Mouse (Mus musculus): Measurements from ENCODE around the gene Homer1. TPM values are rescaled to one million over a fixed set of nuclear protein-coding genes. Genes with fewer than 3 reads are reported as not detected.

Homer1 gene
- polyA plus RNA-seq, 1 experiment from 2014 or later = 3.0 TPM

DNA sequence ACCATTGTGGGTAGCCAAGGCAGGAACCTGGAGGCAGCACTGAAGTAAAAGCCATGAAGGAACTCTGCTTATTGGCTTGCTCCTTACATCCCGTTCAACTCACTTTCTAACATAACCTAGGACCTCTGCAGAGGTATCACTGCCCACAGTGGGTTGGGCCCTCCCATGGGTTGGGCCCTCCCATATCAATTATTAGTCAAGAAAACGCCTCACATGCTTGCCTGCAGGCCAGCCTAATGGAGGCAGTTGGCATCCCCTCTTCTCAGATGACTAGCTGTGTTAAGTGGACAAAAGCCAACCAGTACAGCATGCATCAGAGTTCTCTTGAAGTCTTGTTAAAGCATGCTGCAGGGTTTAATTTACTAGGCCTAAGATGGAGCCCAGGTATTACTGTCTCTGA, 52.6 kb downstream of the Homer1 start:
- no peak for ATAC-seq (ENCODE audit: insufficient read depth, low FRiP score)
- WGBS = 68% methylated on average over 2 of the region's 2 CpGs
- H3K9ac ChIP-seq (ENCODE audit: low read length) = no peak overlapping the region
- H3K27ac ChIP-seq (ENCODE audit: low read length) = no peak overlapping the region
- H3K4me2 ChIP-seq (ENCODE audit: low read depth, low read length) = no peak overlapping the region
- no peaks in the 10 kb centered on the region for H3K36me3 ChIP-seq (ENCODE audit: control insufficient read depth, insufficient read depth, low read length)
- H3K9me3 ChIP-seq (replicated peaks; ENCODE audit: control insufficient read depth, low read length) = no peaks in the 10 kb centered on the region
- no peaks in the 10 kb centered on the region for H3K4me1 ChIP-seq (ENCODE audit: control insufficient read depth, insufficient read depth, low read length)
- no peaks in the 10 kb centered on the region for H3K27me3 ChIP-seq (ENCODE audit: control insufficient read depth, insufficient read depth, low read length)
- H3K4me3 ChIP-seq (replicated peaks; ENCODE audit: low read length) = no peak overlapping the region

DNA sequence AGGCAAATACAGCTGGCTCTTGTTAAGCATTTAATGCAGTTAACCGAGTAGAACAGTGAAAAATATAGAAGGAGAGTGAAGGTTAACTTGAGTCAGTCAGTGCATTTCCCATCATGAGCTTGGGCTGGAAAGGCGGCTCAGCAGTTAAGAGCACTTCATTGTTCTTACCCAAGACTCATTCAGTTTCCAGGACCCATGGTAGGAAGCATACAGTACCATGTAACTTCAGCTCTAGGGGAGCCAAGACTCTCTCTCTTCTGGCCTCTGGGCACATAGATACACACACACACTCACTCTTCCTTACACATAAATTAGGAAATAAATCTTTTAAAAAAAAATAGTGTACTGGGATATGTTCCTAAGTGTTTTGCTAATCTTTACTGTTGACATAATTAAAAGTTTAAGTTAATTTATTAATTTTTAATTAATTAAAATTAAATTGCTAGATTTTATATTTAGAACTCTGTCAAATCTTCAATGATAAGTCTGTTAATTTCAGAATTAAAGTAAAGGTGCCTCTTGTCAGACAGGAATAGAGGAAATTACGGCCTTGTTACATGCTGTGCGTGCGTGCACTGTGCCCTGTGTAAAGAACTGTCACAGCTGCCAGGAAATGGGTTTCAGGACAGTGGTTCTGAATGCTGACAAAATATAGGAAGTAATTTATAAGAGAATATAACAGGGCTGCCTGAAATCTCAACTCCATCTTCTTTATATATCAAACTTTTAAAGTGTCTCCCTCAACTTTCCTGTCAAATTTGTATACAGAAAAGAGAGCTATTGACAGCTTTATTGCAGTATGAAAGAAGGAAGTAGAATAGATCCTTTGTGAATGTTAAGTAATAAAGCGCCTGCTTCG, 55.2 kb downstream of the Homer1 start:
- Histone ChIP-seq H3K4me2 (ENCODE audit: low read depth, low read length) (no peak overlapping the region), H3K4me3 (replicated peaks; ENCODE audit: low read length) (no peak overlapping the region), H3K27ac (ENCODE audit: low read length) (no peak overlapping the region), H3K9ac (ENCODE audit: low read length) (no peak overlapping the region), H3K4me1 (ENCODE audit: control insufficient read depth, insufficient read depth, low read length) (no peaks in the 10 kb centered on the region), H3K36me3 (ENCODE audit: control insufficient read depth, insufficient read depth, low read length) (no peaks in the 10 kb centered on the region), H3K9me3 (replicated peaks; ENCODE audit: control insufficient read depth, low read length) (no peaks in the 10 kb centered on the region), H3K27me3 (ENCODE audit: control insufficient read depth, insufficient read depth, low read length) (no peaks in the 10 kb centered on the region)
- ATAC-seq (ENCODE audit: insufficient read depth, low FRiP score) = no peak
- WGBS = 65% methylated on average over 7 of the region's 7 CpGs

GRCm38 (mm10) chr13:93355279-93355587, 55.8 kb downstream of the Homer1 start:
- Histone ChIP-seq H3K27me3 (ENCODE audit: control insufficient read depth, insufficient read depth, low read length) (no peaks in the 10 kb centered on the region), H3K9ac (ENCODE audit: low read length) (no peak overlapping the region), H3K9me3 (replicated peaks; ENCODE audit: control insufficient read depth, low read length) (no peaks in the 10 kb centered on the region), H3K4me1 (ENCODE audit: control insufficient read depth, insufficient read depth, low read length) (no peaks in the 10 kb centered on the region), H3K27ac (ENCODE audit: low read length) (no peak overlapping the region), H3K4me3 (replicated peaks; ENCODE audit: low read length) (no peak overlapping the region), H3K36me3 (ENCODE audit: control insufficient read depth, insufficient read depth, low read length) (no peaks in the 10 kb centered on the region), H3K4me2 (ENCODE audit: low read depth, low read length) (no peak overlapping the region)
- 72% methylated on average over 6 of the region's 6 CpGs for WGBS
- no peak for ATAC-seq (ENCODE audit: insufficient read depth, low FRiP score)

DNA sequence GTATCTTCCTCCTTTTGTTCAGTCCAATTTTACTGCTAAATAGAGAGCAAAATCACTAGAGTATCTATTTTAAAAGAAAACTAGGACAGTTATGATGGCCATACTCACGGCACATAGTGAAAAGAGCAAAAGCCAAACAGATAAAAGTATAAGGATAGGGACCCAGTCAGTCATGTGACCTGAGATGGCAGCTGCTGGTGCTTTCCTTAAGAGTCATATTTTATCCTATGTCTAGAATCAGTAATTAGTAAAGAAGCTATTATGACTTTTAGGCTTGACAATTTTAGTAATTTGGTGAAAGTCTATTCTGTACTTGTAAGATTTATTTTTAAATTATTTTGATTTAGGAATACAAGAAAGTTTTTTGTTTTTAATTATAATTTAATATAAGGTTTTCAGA, 59.1 kb downstream of the Homer1 start:
- Histone ChIP-seq H3K27ac (ENCODE audit: low read length) (no peak overlapping the region), H3K27me3 (ENCODE audit: control insufficient read depth, insufficient read depth, low read length) (no peaks in the 10 kb centered on the region), H3K9me3 (replicated peaks; ENCODE audit: control insufficient read depth, low read length) (no peaks in the 10 kb centered on the region), H3K4me3 (replicated peaks; ENCODE audit: low read length) (no peak overlapping the region), H3K4me1 (ENCODE audit: control insufficient read depth, insufficient read depth, low read length) (no peaks in the 10 kb centered on the region), H3K4me2 (ENCODE audit: low read depth, low read length) (no peak overlapping the region), H3K36me3 (ENCODE audit: control insufficient read depth, insufficient read depth, low read length) (no peaks in the 10 kb centered on the region), H3K9ac (ENCODE audit: low read length) (no peak overlapping the region)
- no peak for ATAC-seq (ENCODE audit: insufficient read depth, low FRiP score)
- WGBS = 89% methylated on average over 1 of the region's 1 CpGs

DNA sequence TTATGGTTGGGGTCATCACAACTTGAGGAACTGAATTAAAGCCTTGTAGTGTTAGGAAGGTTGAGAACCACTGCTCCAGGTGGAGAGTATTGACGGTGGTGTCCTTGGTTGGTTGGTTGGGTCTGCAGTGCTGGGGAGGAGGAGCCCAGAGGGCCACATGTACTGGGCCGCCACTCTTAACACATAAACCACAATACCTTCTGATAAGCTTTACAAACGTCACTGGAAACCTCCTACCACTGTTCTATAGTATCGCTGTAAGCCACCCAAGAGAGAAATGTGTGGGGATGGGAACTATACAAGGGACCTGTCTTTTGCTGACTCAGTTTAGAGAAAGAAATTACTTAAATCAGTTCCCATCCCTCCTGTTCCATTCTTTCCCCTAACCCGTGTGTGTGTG, 68.1 kb downstream of the Homer1 start:
- Histone ChIP-seq H3K27ac (ENCODE audit: low read length) (no peak overlapping the region), H3K4me2 (ENCODE audit: low read depth, low read length) (no peak overlapping the region), H3K4me1 (ENCODE audit: control insufficient read depth, insufficient read depth, low read length) (no peaks in the 10 kb centered on the region), H3K9me3 (replicated peaks; ENCODE audit: control insufficient read depth, low read length) (no peaks in the 10 kb centered on the region), H3K36me3 (ENCODE audit: control insufficient read depth, insufficient read depth, low read length) (no peaks in the 10 kb centered on the region), H3K4me3 (replicated peaks; ENCODE audit: low read length) (no peak overlapping the region), H3K9ac (ENCODE audit: low read length) (no peak overlapping the region), H3K27me3 (ENCODE audit: control insufficient read depth, insufficient read depth, low read length) (no peaks in the 10 kb centered on the region)
- WGBS = 83% methylated on average over 5 of the region's 5 CpGs
- no peak for ATAC-seq (ENCODE audit: insufficient read depth, low FRiP score)

DNA sequence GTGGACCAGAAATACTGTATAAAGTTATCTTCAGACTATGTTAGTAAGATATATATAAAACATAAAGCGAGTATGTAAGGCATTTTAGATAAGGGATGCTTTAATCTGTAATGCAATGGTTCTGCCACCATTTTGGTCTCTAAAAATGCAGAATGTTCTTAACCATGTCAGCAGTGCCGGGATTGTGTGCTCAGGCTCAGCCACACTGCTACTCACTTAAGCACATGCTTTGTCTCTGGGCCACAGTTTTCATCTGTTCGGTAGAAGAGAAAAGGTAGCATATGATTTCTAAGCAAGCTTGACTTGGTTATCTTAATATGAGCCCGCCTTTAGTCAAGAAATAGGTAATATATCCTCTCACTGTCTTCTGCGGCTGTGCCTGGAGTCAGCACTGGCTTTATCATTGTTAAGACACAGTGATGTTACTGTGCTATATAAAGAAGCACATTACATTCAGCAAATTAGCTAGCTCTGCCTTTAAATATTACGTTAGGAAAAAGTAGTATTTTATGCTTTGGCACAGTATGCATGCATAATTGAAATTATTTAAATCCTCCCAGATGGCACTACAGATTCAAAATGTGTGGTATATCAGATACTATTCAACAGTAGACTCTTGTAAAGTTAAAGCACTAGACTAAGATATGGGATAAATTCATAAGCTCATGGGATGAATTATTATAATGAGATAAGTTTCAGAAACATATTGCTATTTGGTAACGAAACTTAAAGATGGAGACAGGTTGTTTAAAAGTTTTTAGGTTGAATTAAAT, 69.6 kb downstream of the Homer1 start:
- Histone ChIP-seq H3K4me3 (replicated peaks; ENCODE audit: low read length) (no peak overlapping the region), H3K27me3 (ENCODE audit: control insufficient read depth, insufficient read depth, low read length) (no peaks in the 10 kb centered on the region), H3K36me3 (ENCODE audit: control insufficient read depth, insufficient read depth, low read length) (no peaks in the 10 kb centered on the region), H3K4me1 (ENCODE audit: control insufficient read depth, insufficient read depth, low read length) (no peaks in the 10 kb centered on the region), H3K27ac (ENCODE audit: low read length) (no peak overlapping the region), H3K4me2 (ENCODE audit: low read depth, low read length) (no peak overlapping the region), H3K9me3 (replicated peaks; ENCODE audit: control insufficient read depth, low read length) (no peaks in the 10 kb centered on the region), H3K9ac (ENCODE audit: low read length) (no peak overlapping the region)
- no peak for ATAC-seq (ENCODE audit: insufficient read depth, low FRiP score)
- WGBS = 90% methylated on average over 7 of the region's 7 CpGs

DNA sequence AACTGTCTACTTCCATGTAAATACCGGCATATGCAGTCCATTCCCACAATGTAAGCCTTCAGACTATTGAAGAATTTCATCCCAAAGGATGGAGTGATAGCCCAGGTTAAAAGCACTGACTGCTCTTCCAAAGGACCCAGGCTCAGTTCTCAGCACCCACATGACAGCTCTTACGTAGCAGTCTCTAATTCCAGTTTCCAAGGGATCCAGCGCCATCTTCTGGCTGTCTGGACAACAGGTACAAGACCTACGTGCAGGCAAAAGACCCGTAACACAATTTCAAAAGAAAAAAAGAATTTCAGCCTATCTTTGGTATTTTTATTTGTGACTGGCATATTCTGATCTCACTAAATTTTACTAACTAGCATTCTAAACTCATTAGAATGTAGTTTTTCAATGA, 75.0 kb downstream of the Homer1 start:
- whole genome bisulfite sequencing = 91% methylated on average over 5 of the region's 5 CpGs
- Histone ChIP-seq H3K9ac (ENCODE audit: low read length) (no peak overlapping the region), H3K27ac (ENCODE audit: low read length) (no peak overlapping the region), H3K4me2 (ENCODE audit: low read depth, low read length) (no peak overlapping the region), H3K4me1 (ENCODE audit: control insufficient read depth, insufficient read depth, low read length) (no peaks in the 10 kb centered on the region), H3K36me3 (ENCODE audit: control insufficient read depth, insufficient read depth, low read length) (no peaks in the 10 kb centered on the region), H3K4me3 (replicated peaks; ENCODE audit: low read length) (no peak overlapping the region), H3K27me3 (ENCODE audit: control insufficient read depth, insufficient read depth, low read length) (no peaks in the 10 kb centered on the region), H3K9me3 (replicated peaks; ENCODE audit: control insufficient read depth, low read length) (peaks cover 4% of the 10 kb centered on the region; the same call in 1 of the 2 replicates)
- no peak for ATAC-seq (ENCODE audit: insufficient read depth, low FRiP score)

GRCm38 (mm10) chr13:93378493-93378892, 79.1 kb downstream of the Homer1 start:
- Histone ChIP-seq H3K36me3 (ENCODE audit: control insufficient read depth, insufficient read depth, low read length) (no peaks in the 10 kb centered on the region), H3K4me2 (ENCODE audit: low read depth, low read length) (no peak overlapping the region), H3K9ac (ENCODE audit: low read length) (no peak overlapping the region), H3K27me3 (ENCODE audit: control insufficient read depth, insufficient read depth, low read length) (no peaks in the 10 kb centered on the region), H3K9me3 (replicated peaks; ENCODE audit: control insufficient read depth, low read length) (peaks cover 4% of the 10 kb centered on the region; the same call in 1 of the 2 replicates), H3K27ac (ENCODE audit: low read length) (no peak overlapping the region), H3K4me1 (ENCODE audit: control insufficient read depth, insufficient read depth, low read length) (no peaks in the 10 kb centered on the region), H3K4me3 (replicated peaks; ENCODE audit: low read length) (no peak overlapping the region)
- ATAC-seq (ENCODE audit: insufficient read depth, low FRiP score) = no peak
- WGBS = 72% methylated on average over 1 of the region's 1 CpGs

DNA sequence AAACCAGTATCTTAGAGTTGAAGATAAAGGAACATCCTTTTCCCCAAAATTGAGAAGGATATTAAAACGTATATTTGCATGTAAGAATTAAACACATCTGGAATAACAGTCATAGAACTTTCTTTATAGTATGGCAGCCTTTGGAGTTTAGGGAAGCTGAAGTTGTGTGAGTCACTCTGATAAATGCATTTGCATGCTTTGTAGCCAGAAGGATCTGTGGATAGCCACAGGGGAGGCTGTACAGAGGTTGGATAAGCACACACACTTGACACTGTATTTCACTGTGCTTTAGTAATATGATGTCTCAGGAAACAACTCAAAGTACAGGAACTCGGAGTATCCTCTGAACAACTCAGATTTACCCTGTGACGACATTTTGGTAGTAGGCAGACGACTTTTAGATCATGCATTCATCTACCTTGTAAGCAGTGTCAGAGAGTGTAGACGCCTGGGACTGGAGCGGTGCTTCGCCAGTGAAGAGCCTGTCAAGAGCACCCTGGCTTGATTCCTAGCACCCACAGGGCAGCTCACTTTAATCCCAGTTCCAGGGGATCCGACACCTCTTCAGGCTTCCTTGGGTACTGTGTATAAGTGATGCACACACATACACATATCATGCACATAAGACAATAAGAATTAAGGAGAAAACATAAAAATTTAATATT, 81.1 kb downstream of the Homer1 start:
- ATAC-seq (ENCODE audit: insufficient read depth, low FRiP score) = no peak
- 92% methylated on average over 8 of the region's 8 CpGs for WGBS
- H3K27ac ChIP-seq (ENCODE audit: low read length) = no peak overlapping the region

More for the DNA sequence above, 81.1 kb downstream of the Homer1 start:
- H3K27me3 ChIP-seq (ENCODE audit: control insufficient read depth, insufficient read depth, low read length) = no peaks in the 10 kb centered on the region
- H3K4me3 ChIP-seq (replicated peaks; ENCODE audit: low read length) = no peak overlapping the region
- no peaks in the 10 kb centered on the region for H3K9me3 ChIP-seq (replicated peaks; ENCODE audit: control insufficient read depth, low read length)
- no peak overlapping the region for H3K4me2 ChIP-seq (ENCODE audit: low read depth, low read length)
- no peaks in the 10 kb centered on the region for H3K36me3 ChIP-seq (ENCODE audit: control insufficient read depth, insufficient read depth, low read length)
- no peaks in the 10 kb centered on the region for H3K4me1 ChIP-seq (ENCODE audit: control insufficient read depth, insufficient read depth, low read length)
- no peak overlapping the region for H3K9ac ChIP-seq (ENCODE audit: low read length)
